Mouse (Mus musculus) liver, embryonic 13.5 days (tissue): Measurements from ENCODE around the gene Gm42957. TPM values are rescaled to one million over a fixed set of nuclear protein-coding genes. Genes with fewer than 3 reads are reported as not detected.
"Not testable (repeated sequence)": the region's sequence is repeated elsewhere in the genome, so short reads cannot be mapped to it uniquely, and the experiment has no call there.

Experiments
- ATAC-seq: fragments of 200-750 bp; cut with Nextera tagmentation; 2 replicates; pipeline ENCODE4 v1.8.0; 2017; ENCODE audit warnings: low read depth, mild to moderate bottlenecking, moderate number of reproducible peaks, moderate library complexity
- DNase-seq: peaks from one replicate; pipeline ENCODE4 v3.0.0; 2022
- H3K27ac ChIP-seq: fragments of 300-500 bp; sonication (generic); 2 replicates; pipeline ENCODE4 v1.5.1; 2015; ENCODE audit warnings: moderate library complexity, mild to moderate bottlenecking, inconsistent platforms
- H3K27me3 ChIP-seq: fragments of 300-500 bp; sonication (generic); 2 replicates; pipeline ENCODE4 v1.6.1; 2015; ENCODE audit warnings: mild to moderate bottlenecking, inconsistent platforms
- H3K36me3 ChIP-seq: fragments of 300-500 bp; sonication (generic); 2 replicates; pipeline ENCODE4 v1.6.1; 2015; ENCODE audit warnings: mild to moderate bottlenecking, inconsistent platforms
- H3K4me1 ChIP-seq: fragments of 300-500 bp; sonication (generic); replicated peaks from 2 replicates; pipeline ENCODE4 v1.6.1; 2015; ENCODE audit warnings: inconsistent platforms
- H3K4me2 ChIP-seq: fragments of 300-500 bp; sonication (generic); 2 replicates; pipeline ENCODE4 v1.6.1; 2015; ENCODE audit warnings: inconsistent platforms, mild to moderate bottlenecking, moderate library complexity
- H3K4me3 ChIP-seq: fragments of 300-500 bp; sonication (generic); replicated peaks from 2 replicates; pipeline ENCODE4 v1.5.1; 2015; ENCODE audit warnings: mild to moderate bottlenecking, inconsistent platforms
- H3K9ac ChIP-seq: fragments of 300-500 bp; sonication (generic); 2 replicates; pipeline ENCODE4 v1.6.1; 2015; ENCODE audit warnings: mild to moderate bottlenecking, inconsistent platforms
- H3K9me3 ChIP-seq: fragments of 300-500 bp; sonication (generic); replicated peaks from 2 replicates; pipeline ENCODE4 v1.6.1; 2016; ENCODE audit warnings: inconsistent platforms
- WGBS: fragments of 180-500 bp; shearing (Covaris S2); methylation state at CpG from one replicate; pipeline ENCODE4 v1.1.7; 2015; ENCODE audit not compliant: insufficient replicate concordance; 5-methylcytosine and 5-hydroxymethylcytosine counted together
- polyA plus RNA-seq: library from polyadenylated mRNA; unstranded; fragments of >200 nt; fragmentation: Nextera tagmentation; extraction: Ambion mirVana; gene quantifications from 2 replicates; pipeline ENCODE4 v1.2.1, GENCODE M21; 2015

Gene Gm42957
- polyA plus RNA-seq, 1 experiment from 2014 or later: 0.02 TPM

- ATAC-seq: peak; percentile 26; the same call in 1 of the 2 replicates
- peaks cover 12% of the 10 kb centered on the region for H3K4me1 ChIP-seq
- no peak overlapping the region for H3K27ac ChIP-seq
- no peaks in the 10 kb centered on the region for H3K9me3 ChIP-seq
- H3K36me3 ChIP-seq: no peaks in the 10 kb centered on the region
- 0 out of 2 replicates have a peak, but pooled peaks cover 9% of the 10 kb centered on the region for H3K27me3 ChIP-seq
- H3K4me3 ChIP-seq: peak overlapping the region; percentile 31
- peak overlapping the region; percentile 59 for H3K4me2 ChIP-seq
- WGBS: 11% methylated on average over 17 of the region's 18 CpGs
- 0 out of 2 replicates have a peak overlapping the region, but pooled peaks have one; percentile 38 for H3K9ac ChIP-seq
- peak; percentile 34 for DNase-seq
These were observed 28.4 kb downstream of the Gm42957 start for GRCm38 (mm10) chr3:96663432-96664239.

GRCm38 (mm10) chr3:96665732-96666363 lies 30.6 kb downstream of the Gm42957 start:
- H3K4me1 ChIP-seq: peaks cover 24% of the 10 kb centered on the region
- DNase-seq, H3K36me3 ChIP-seq, H3K4me2 ChIP-seq, H3K9me3 ChIP-seq, ATAC-seq, H3K9ac ChIP-seq, H3K27ac ChIP-seq, H3K4me3 ChIP-seq: not testable (repeated sequence)
- WGBS: 71% methylated on average over 7 of the region's 7 CpGs
- peaks cover 19% of the 10 kb centered on the region for H3K27me3 ChIP-seq

DNA sequence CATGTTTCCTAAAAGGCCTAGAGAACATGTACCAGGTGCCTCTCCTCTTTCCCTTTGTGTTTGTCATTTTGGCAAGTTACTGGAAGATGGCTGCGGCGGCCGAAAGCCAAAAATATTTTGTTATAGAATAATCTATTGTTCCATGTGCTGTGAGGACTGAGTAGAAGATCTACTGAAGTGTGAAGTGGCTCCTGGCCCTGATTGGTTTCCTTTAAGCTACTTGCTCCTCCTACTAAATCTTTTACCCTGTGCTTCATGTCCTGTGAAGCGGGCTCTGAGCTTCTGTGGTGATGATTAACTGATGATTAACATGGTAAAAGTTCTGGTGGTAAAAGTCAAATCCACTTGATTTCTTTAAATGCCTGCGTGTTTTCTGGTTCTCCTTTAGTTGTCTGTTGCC lies 31.6 kb downstream of the Gm42957 start:
- H3K36me3 ChIP-seq: no peaks in the 10 kb centered on the region
- 84% methylated on average over 5 of the region's 5 CpGs for WGBS
- H3K9ac ChIP-seq: no peak overlapping the region
- DNase-seq (no peak), ATAC-seq (no peak)
- H3K4me3 ChIP-seq: no peak overlapping the region
- H3K4me1 ChIP-seq: peaks cover 27% of the 10 kb centered on the region
- no peaks in the 10 kb centered on the region for H3K9me3 ChIP-seq
- H3K27me3 ChIP-seq: peaks cover 27% of the 10 kb centered on the region
- H3K27ac ChIP-seq: no peak overlapping the region
- no peak overlapping the region for H3K4me2 ChIP-seq

GRCm38 (mm10) chr3:96667316-96667715 lies 32.0 kb downstream of the Gm42957 start:
- H3K27ac ChIP-seq: no peak overlapping the region
- no peak for DNase-seq
- H3K27me3 ChIP-seq: peaks cover 27% of the 10 kb centered on the region
- 31% methylated on average over 1 of the region's 1 CpGs for WGBS
- H3K4me3 ChIP-seq: no peak overlapping the region
- ATAC-seq: no peak
- H3K4me1 ChIP-seq: peaks cover 27% of the 10 kb centered on the region
- no peak overlapping the region for H3K9ac ChIP-seq
- no peak overlapping the region for H3K4me2 ChIP-seq
- H3K9me3 ChIP-seq: no peaks in the 10 kb centered on the region
- H3K36me3 ChIP-seq: no peaks in the 10 kb centered on the region

DNA sequence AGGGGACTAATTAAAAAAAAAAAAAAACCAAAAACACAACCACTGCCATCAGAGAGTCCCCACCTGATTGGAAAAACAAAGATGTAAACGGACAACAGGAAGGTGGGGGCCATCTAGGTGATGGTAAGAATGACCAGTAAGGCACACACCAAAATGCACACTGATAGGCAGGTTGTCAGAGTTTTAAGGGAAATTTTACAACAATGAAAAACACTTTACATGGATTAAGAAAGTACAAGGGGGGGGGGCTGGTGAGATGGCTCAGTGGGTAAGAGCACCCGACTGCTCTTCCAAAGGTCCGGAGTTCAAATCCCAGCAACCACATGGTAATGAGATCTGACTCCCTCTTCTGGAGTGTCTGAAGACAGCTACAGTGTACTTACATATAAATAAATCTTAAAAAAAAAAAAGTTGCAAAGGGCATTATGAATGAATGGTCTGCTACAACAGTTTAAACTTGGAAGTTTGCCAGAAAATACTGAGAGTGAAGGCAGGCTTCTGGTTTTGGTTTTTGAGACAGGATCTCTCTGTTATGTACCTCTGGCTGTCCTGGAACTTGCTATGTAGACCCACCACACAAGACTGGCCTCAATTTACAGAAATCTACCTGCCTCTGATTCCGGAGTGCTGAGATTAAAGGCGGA lies 33.3 kb downstream of the Gm42957 start:
- DNase-seq: no peak
- H3K9ac ChIP-seq: no peak overlapping the region
- WGBS: 76% methylated on average over 5 of the region's 5 CpGs

GRCm38 (mm10) chr3:96669727-96670468 lies 34.6 kb downstream of the Gm42957 start, which contains the start of gene Ankrd35:
Gene Ankrd35, plus strand, starts transcription at chr3:96670131.
- H3K4me1 ChIP-seq: peaks cover 16% of the 10 kb centered on the region
- peak within 1 kb of the TSS; percentile 45 for H3K9ac ChIP-seq
- H3K27ac ChIP-seq: no peak within 1 kb of the TSS
- peak within 1 kb of the TSS; percentile 74 for H3K4me2 ChIP-seq
- no peaks in the 10 kb centered on the region for H3K36me3 ChIP-seq
- WGBS: 4% methylated on average over 35 of the region's 35 CpGs
- DNase-seq (peak; percentile 56), ATAC-seq (peak; percentile 92)
- peak within 1 kb of the TSS; percentile 53 for H3K4me3 ChIP-seq
- no peaks in the 10 kb centered on the region for H3K9me3 ChIP-seq
- peaks cover 28% of the 10 kb centered on the region for H3K27me3 ChIP-seq

More for the DNA sequence above, 33.3 kb downstream of the Gm42957 start:
- no peaks in the 10 kb centered on the region for H3K9me3 ChIP-seq
- H3K4me2 ChIP-seq: no peak overlapping the region
- H3K27ac ChIP-seq: no peak overlapping the region
- H3K4me1 ChIP-seq: peaks cover 24% of the 10 kb centered on the region
- H3K36me3 ChIP-seq: no peaks in the 10 kb centered on the region
- H3K27me3 ChIP-seq: peaks cover 30% of the 10 kb centered on the region
- ATAC-seq: no peak
- no peak overlapping the region for H3K4me3 ChIP-seq

DNA sequence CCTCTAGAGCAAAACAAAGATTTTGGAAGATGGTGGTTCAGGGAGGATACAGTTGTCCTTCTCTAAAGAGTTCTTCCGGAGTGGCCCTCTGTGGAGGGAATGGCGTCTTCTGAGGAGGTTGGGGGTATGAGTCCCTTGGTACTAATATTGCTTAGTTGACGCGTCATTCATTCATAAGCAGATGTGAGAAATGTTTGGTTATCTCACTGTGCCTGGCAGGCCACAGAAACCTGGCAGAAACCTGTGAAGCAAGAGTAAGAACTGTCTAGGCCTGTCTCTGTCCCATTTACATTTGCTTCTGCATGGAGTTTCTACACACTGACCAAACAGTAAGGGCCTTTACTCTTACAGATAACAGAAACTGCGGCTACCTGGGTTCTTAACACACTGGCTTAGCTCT lies 36.2 kb downstream of the Gm42957 start:
- ATAC-seq: no peak
- Histone ChIP-seq H3K9me3 (no peaks in the 10 kb centered on the region), H3K27ac (no peak overlapping the region), H3K36me3 (no peaks in the 10 kb centered on the region), H3K4me2 (no peak overlapping the region), H3K4me1 (peaks cover 16% of the 10 kb centered on the region), H3K9ac (no peak overlapping the region), H3K27me3 (peaks cover 28% of the 10 kb centered on the region), H3K4me3 (no peak overlapping the region)
- no peak for DNase-seq
- WGBS: 70% methylated on average over 5 of the region's 5 CpGs

DNA sequence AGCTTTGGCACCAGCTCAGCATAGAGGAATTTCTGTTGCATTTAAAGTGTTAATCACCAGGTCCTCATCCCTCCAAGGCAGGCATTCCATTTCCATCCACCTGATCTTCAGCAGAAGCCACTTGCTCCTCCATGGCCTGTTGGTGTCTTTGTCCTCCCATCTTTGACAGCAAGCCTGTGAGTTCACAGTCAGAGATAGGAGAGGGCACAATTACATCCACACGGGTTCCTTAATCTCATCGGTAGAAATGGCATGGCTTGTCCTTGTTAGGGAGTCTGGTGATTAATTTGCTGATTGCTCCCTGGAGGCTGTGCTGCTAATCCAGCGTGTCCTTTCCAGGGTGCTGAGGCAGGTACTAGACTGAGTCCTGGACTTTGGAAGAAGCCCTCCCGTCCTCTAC lies 38.2 kb downstream of the Gm42957 start:
- no peak overlapping the region for H3K9ac ChIP-seq
- no peak for DNase-seq
- WGBS: 63% methylated on average over 4 of the region's 4 CpGs
- no peak overlapping the region for H3K27ac ChIP-seq
- H3K27me3 ChIP-seq: peaks cover 30% of the 10 kb centered on the region
- no peak overlapping the region for H3K4me3 ChIP-seq
- H3K9me3 ChIP-seq: no peaks in the 10 kb centered on the region
- no peaks in the 10 kb centered on the region for H3K36me3 ChIP-seq
- no peak for ATAC-seq
- peaks cover 17% of the 10 kb centered on the region for H3K4me1 ChIP-seq
- H3K4me2 ChIP-seq: no peak overlapping the region

- H3K9ac ChIP-seq: no peak overlapping the region
- H3K4me3 ChIP-seq: no peak overlapping the region
- no peaks in the 10 kb centered on the region for H3K9me3 ChIP-seq
- H3K27ac ChIP-seq: no peak overlapping the region
- no peak for ATAC-seq
- 61% methylated on average over 8 of the region's 8 CpGs for WGBS
- peaks cover 34% of the 10 kb centered on the region for H3K27me3 ChIP-seq
- no peak overlapping the region for H3K4me2 ChIP-seq
- H3K4me1 ChIP-seq: peaks cover 26% of the 10 kb centered on the region
- DNase-seq: no peak
- H3K36me3 ChIP-seq: no peaks in the 10 kb centered on the region
These were observed 39.2 kb downstream of the Gm42957 start for GRCm38 (mm10) chr3:96674442-96674841.

- Histone ChIP-seq H3K27me3 (peaks cover 39% of the 10 kb centered on the region), H3K36me3 (no peaks in the 10 kb centered on the region), H3K27ac (no peak overlapping the region), H3K9me3 (no peaks in the 10 kb centered on the region), H3K9ac (no peak overlapping the region), H3K4me2 (no peak overlapping the region), H3K4me1 (peaks cover 26% of the 10 kb centered on the region), H3K4me3 (no peak overlapping the region)
- 59% methylated on average over 3 of the region's 3 CpGs for WGBS
- DNase-seq: no peak
- ATAC-seq: no peak
These were observed 39.9 kb downstream of the Gm42957 start for GRCm38 (mm10) chr3:96675171-96675570.

- WGBS: 57% methylated on average over 3 of the region's 3 CpGs
- Histone ChIP-seq H3K27me3 (peaks cover 40% of the 10 kb centered on the region), H3K4me3 (no peak overlapping the region), H3K36me3 (no peaks in the 10 kb centered on the region), H3K4me2 (no peak overlapping the region), H3K27ac (no peak overlapping the region), H3K9me3 (no peaks in the 10 kb centered on the region), H3K4me1 (peaks cover 26% of the 10 kb centered on the region), H3K9ac (no peak overlapping the region)
- ATAC-seq (no peak), DNase-seq (no peak)
These were observed 40.4 kb downstream of the Gm42957 start for GRCm38 (mm10) chr3:96675690-96676089.
